Mouse (Mus musculus): ENCODE data around the gene Vmn1r31. TPM values are rescaled to one million over a fixed set of nuclear protein-coding genes. Genes with fewer than 3 reads are reported as not detected.

Gene Vmn1r31
- total RNA-seq (2012; rRNA removed), result not detected in 2 replicates

DNA sequence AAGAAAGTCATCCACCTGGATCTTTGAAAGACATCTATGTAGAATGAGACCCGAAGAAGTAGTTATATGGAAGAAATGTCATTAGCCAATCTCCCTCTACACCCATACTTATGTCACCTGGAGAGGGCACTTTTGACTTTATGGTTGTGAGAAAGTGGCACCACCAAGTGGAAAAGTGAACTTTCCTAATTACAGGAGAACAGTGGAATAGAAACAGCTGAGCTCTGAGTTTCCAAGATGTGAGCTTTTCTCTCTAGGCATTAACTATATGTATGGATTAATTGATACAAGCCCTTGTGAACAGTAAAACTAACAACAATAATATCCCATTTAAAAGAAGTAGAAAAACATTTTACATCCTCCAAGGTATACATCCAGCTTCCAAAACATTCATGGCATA, at the start of gene Vmn1r31:
TSS of gene Vmn1r31 (minus strand) at position 101 of the 400 bp plus-strand sequence.
- no peak for TF ChIP-seq HCFC1 (IDR thresholded peaks at IDR 0.05; ENCODE audit: borderline replicate concordance, insufficient read depth, low read length)
- no peak for TF ChIP-seq CHD2 (IDR thresholded peaks at IDR 0.05; ENCODE audit: low read depth, low read length)
- no peak for TF ChIP-seq ZNF384 (IDR thresholded peaks at IDR 0.05; ENCODE audit: low read depth, low read length)
- TF ChIP-seq ZC3H11A (IDR thresholded peaks at IDR 0.05; ENCODE audit: borderline replicate concordance, low read depth, low read length), result no peak
- no peak for TF ChIP-seq MAFK (IDR thresholded peaks at IDR 0.05; ENCODE audit: insufficient read depth, low read depth, low read length)
- Histone ChIP-seq H3K36me3 (ENCODE audit: control insufficient read depth, insufficient read depth, low read length, poor library complexity, severe bottlenecking) (no peaks in the 10 kb centered on the region), H3K4me3 (ENCODE audit: insufficient read depth in 1 of 2, low read depth in 1 of 2, low read length in 2 of 2, poor library complexity in 1 of 2, severe bottlenecking in 1 of 2) (no peak within 1 kb of the TSS), H3K9me3 (ENCODE audit: control insufficient read depth, insufficient read depth, low read depth, low read length) (no peaks in the 10 kb centered on the region), H3K9ac (ENCODE audit: insufficient read depth, low read depth, low read length, poor library complexity, severe bottlenecking) (no peak within 1 kb of the TSS), H3K27ac (ENCODE audit: insufficient read depth, low read depth, low read length, poor library complexity, severe bottlenecking) (no peak within 1 kb of the TSS), H3K4me1 (ENCODE audit: control insufficient read depth in 2 of 2, insufficient read depth in 2 of 2, low read length in 2 of 2, poor library complexity in 1 of 2) (no peaks in the 10 kb centered on the region)
- in situ Hi-C loops (cut with MboI; ENCODE audit: low sequenced_read_pairs in 2 of 2, unreplicated experiment in 2 of 2), result no loop called here
- DNase-seq (ENCODE audit: low read depth, low spot score), result no peak

DNA sequence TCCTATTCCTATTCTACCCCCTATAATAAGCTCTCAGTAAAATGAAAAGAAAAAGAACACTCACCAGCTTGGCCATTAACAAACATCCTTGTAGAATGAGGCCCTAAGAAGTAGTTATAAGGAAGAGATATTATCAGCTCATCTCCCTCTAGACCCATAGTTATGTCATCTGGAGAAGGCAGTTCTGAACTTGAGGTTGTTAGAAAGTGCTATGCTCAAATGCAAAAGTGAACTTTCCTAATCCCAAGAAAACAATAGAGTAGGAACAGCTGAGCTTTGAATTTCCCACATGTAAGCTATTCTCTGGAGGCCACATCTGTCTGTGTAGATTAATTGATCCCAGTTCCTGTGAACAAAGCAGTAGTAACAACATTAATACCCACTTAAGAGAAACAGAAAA, 31.8 kb downstream of the Vmn1r31 start, which contains the start of gene Vmn1r30:
TSS of gene Vmn1r30 (minus strand) at position 101 of the 400 bp plus-strand sequence.
- in situ Hi-C loops (cut with MboI; ENCODE audit: low sequenced_read_pairs in 2 of 2, unreplicated experiment in 2 of 2), result no loop called here
- H3K4me1 ChIP-seq (ENCODE audit: control insufficient read depth in 2 of 2, insufficient read depth in 2 of 2, low read length in 2 of 2, poor library complexity in 1 of 2), result no peaks in the 10 kb centered on the region

More for the DNA sequence above, 31.8 kb downstream of the Vmn1r31 start, which contains the start of gene Vmn1r30:
- Histone ChIP-seq H3K4me3 (ENCODE audit: insufficient read depth in 1 of 2, low read depth in 1 of 2, low read length in 2 of 2, poor library complexity in 1 of 2, severe bottlenecking in 1 of 2) (no peak within 1 kb of the TSS), H3K27ac (ENCODE audit: insufficient read depth, low read depth, low read length, poor library complexity, severe bottlenecking) (no peak within 1 kb of the TSS), H3K9ac (ENCODE audit: insufficient read depth, low read depth, low read length, poor library complexity, severe bottlenecking) (no peak within 1 kb of the TSS), H3K36me3 (ENCODE audit: control insufficient read depth, insufficient read depth, low read length, poor library complexity, severe bottlenecking) (no peaks in the 10 kb centered on the region), H3K9me3 (ENCODE audit: control insufficient read depth, insufficient read depth, low read depth, low read length) (no peaks in the 10 kb centered on the region)
- DNase-seq (ENCODE audit: low read depth, low spot score), result no peak
- TF ChIP-seq ZC3H11A (IDR thresholded peaks at IDR 0.05; ENCODE audit: borderline replicate concordance, low read depth, low read length) (no peak), CHD2 (IDR thresholded peaks at IDR 0.05; ENCODE audit: low read depth, low read length) (no peak), HCFC1 (IDR thresholded peaks at IDR 0.05; ENCODE audit: borderline replicate concordance, insufficient read depth, low read length) (no peak), MAFK (IDR thresholded peaks at IDR 0.05; ENCODE audit: insufficient read depth, low read depth, low read length) (no peak), ZNF384 (IDR thresholded peaks at IDR 0.05; ENCODE audit: low read depth, low read length) (no peak)

Other genes starting within 250 kb of the Vmn1r31 start
- gene Vmn1r28, start 213.3 kb downstream of the Vmn1r31 start, total RNA-seq (2012; rRNA removed), result not detected in 2 replicates
- gene Vmn1r29, start 173.8 kb downstream of the Vmn1r31 start, total RNA-seq (2012; rRNA removed), result not detected in 2 replicates
- not detected in 2 replicates for gene Vmn1r30, start 31.9 kb downstream of the Vmn1r31 start, total RNA-seq (2012; rRNA removed)
- gene Abcg2, start 109.2 kb upstream of the Vmn1r31 start, total RNA-seq (2012; rRNA removed), result 138 and 140 TPM in 2 replicates

All from ES-E14 (cell line).